ENCODE assay signal across 9 mouse cellular contexts in the genomic region with DNA sequence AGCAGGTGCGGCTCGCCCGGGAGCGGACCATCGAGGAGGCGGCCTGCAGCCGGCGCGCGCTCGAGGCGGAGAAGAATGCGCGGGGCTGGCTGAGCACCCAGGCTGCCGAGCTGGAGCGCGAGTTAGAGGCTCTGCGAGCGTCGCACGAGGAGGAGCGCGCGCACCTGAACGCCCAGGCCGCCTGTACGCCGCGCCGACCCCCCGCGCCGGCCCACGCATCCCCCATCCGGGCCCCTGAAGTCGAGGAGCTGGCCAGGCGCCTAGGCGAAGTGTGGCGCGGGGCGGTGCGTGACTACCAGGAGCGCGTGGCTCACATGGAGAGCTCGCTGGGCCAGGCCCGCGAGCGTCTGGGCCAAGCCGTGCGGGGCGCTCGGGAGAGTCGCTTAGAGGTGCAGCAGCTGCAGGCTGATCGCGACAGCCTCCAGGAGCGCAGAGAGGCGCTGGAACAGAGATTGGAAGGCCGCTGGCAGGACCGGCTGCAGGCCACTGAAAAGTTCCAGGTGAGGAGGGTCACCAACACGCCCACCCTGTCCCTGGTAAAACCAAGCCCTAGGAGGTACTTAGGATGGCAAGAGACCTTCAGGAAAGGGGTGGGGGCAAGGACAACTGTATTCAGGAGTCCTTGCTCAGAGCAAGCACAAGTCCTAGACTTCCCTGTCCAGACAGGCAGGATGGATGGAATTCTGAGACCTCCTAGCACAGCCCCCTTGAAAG. TPM values are rescaled to one million over a fixed set of nuclear protein-coding genes. Genes with fewer than 3 reads are reported as not detected.
A peak's percentile ranks its signal among the peaks of the same experiment; 100 is the strongest.
DNase-seq lines count a peak whose midpoint lies in the region; ATAC-seq and TF ChIP-seq lines count a peak whose summit lies in the region.
"Had no signal": no experiment of that assay in that cellular context is flagged by ENCODE, and none has a peak within 500 bp of the region (broad histone marks: within the 10 kb centered on the region; RNA-seq: fewer than 3 reads in every experiment).

No protein-coding gene starts in this region.

- no peak for TF ChIP-seq CTCF in forebrain, postnatal 0 days (IDR thresholded peaks at IDR 0.05; ENCODE audit: low read depth)
- no peak for TF ChIP-seq CTCF in liver, postnatal 0 days (IDR thresholded peaks at IDR 0.05; ENCODE audit: low read depth)

- peak overlapping the region; percentile 95 for H3K4me2 ChIP-seq in heart, embryonic 11.5 days
- peak overlapping the region; percentile 91 for H3K4me2 ChIP-seq in forebrain, postnatal 0 days (ENCODE audit: low read depth)
- peak overlapping the region; percentile 66 for H3K4me2 ChIP-seq in liver, postnatal 0 days (ENCODE audit: low read depth, low read length)

- peaks cover 39% of the 10 kb centered on the region for H3K4me1 ChIP-seq in heart, embryonic 11.5 days (ENCODE audit: control insufficient read depth, insufficient read depth, low read length)
- peaks cover 7 to 19% of the 10 kb centered on the region in 2 experiments; a peak in 3 of 4 replicates for H3K4me1 ChIP-seq in ES-E14 (ENCODE audit: control insufficient read depth in 2 of 2, insufficient read depth in 2 of 2, low read length in 2 of 2, poor library complexity in 1 of 2)
- 0 out of 2 replicates have a peak, but pooled peaks cover 5% of the 10 kb centered on the region for H3K4me1 ChIP-seq in forebrain, postnatal 0 days (ENCODE audit: insufficient read depth)
- peaks cover 13% of the 10 kb centered on the region for H3K4me1 ChIP-seq in liver, postnatal 0 days (ENCODE audit: insufficient read depth)

- H3K4me3 ChIP-seq in heart, embryonic 11.5 days (ENCODE audit: low read depth, low read length) = peak overlapping the region; percentile 67
- H3K4me3 ChIP-seq in ES-E14 (ENCODE audit: insufficient read depth in 1 of 2, low read depth in 1 of 2, low read length in 2 of 2, poor library complexity in 1 of 2, severe bottlenecking in 1 of 2) = peak overlapping the region; percentile 48 to 68
- H3K4me3 ChIP-seq in forebrain, postnatal 0 days (ENCODE audit: low read depth, low read length) = peak overlapping the region; percentile 51
- H3K4me3 ChIP-seq in liver, postnatal 0 days (ENCODE audit: low read depth, low read length) = peak overlapping the region; percentile 42

- H3K36me3 ChIP-seq in heart, embryonic 11.5 days (ENCODE audit: control insufficient read depth, insufficient read depth, low read length) = peaks cover 6% of the 10 kb centered on the region; the same call in 1 of the 2 replicates
- H3K36me3 ChIP-seq in ES-E14 (ENCODE audit: control insufficient read depth, insufficient read depth, low read length, poor library complexity, severe bottlenecking) = no peaks in the 10 kb centered on the region
- H3K36me3 ChIP-seq in forebrain, postnatal 0 days (ENCODE audit: insufficient read depth) = no peaks in the 10 kb centered on the region
- no peaks in the 10 kb centered on the region for H3K36me3 ChIP-seq in liver, postnatal 0 days (replicated peaks; ENCODE audit: insufficient read depth, low read length)

- no peak for ATAC-seq in heart, embryonic 11.5 days (replicated peaks; ENCODE audit: insufficient number of reproducible peaks, low FRiP score, low TSS enrichment)
- peak; percentile 21; the same call in 1 of the 2 replicates for ATAC-seq in forebrain, postnatal 0 days
- ATAC-seq in liver, postnatal 0 days = no peak; the same call in 1 of the 2 replicates

- H3K9ac ChIP-seq in heart, embryonic 11.5 days (ENCODE audit: low read depth, low read length) = peak overlapping the region; percentile 81
- H3K9ac ChIP-seq in ES-E14 (ENCODE audit: insufficient read depth, low read depth, low read length, poor library complexity, severe bottlenecking) = peak overlapping the region; percentile 73
- H3K9ac ChIP-seq in forebrain, postnatal 0 days = peak overlapping the region; percentile 47
- no peak overlapping the region; the same call in 1 of the 2 replicates for H3K9ac ChIP-seq in liver, postnatal 0 days (replicated peaks)

- no peak for DNase-seq in heart, adult 8-10 months (ENCODE audit: low spot score)
- DNase-seq in ES-E14 (ENCODE audit: low read depth, low spot score) = no peak
- DNase-seq in forebrain, postnatal 0 days = no peak
- no peak for DNase-seq in liver, postnatal 0 days
- no peak for DNase-seq in cerebellum, adult 8-10 months
- no peak for DNase-seq in c-Kit-positive CD71-positive TER-119-positive erythroid progenitor cells, embryonic 14.5 days (ENCODE audit: low spot score)
- no peak for DNase-seq in thymus, postnatal 10 days (ENCODE audit: low spot score in 2 of 2)

- peaks cover 19% of the 10 kb centered on the region for H3K27me3 ChIP-seq in heart, embryonic 11.5 days (ENCODE audit: control insufficient read depth, insufficient read depth, low read length)
- H3K27me3 ChIP-seq in forebrain, postnatal 0 days (ENCODE audit: insufficient read depth, low read length) = 0 out of 2 replicates have a peak, but pooled peaks cover 5% of the 10 kb centered on the region
- H3K27me3 ChIP-seq in liver, postnatal 0 days (ENCODE audit: insufficient read depth, low read length) = peaks cover 56% of the 10 kb centered on the region

- in situ Hi-C loops in ES-E14 (cut with MboI; ENCODE audit: low sequenced_read_pairs in 2 of 2, unreplicated experiment in 2 of 2) = no loop called here

- H3K27ac ChIP-seq in heart, embryonic 11.5 days (ENCODE audit: low read depth, low read length) = peak overlapping the region; percentile 51; the same call in 1 of the 2 replicates
- H3K27ac ChIP-seq in ES-E14 (ENCODE audit: insufficient read depth, low read depth, low read length, poor library complexity, severe bottlenecking) = no peak overlapping the region
- H3K27ac ChIP-seq in forebrain, postnatal 0 days (ENCODE audit: low read depth, low read length) = no peak overlapping the region
- H3K27ac ChIP-seq in liver, postnatal 0 days (ENCODE audit: low read depth) = no peak overlapping the region

- no peaks in the 10 kb centered on the region for H3K9me3 ChIP-seq in heart, embryonic 11.5 days (replicated peaks; ENCODE audit: control insufficient read depth, low read length)
- no peaks in the 10 kb centered on the region for H3K9me3 ChIP-seq in ES-E14 (ENCODE audit: control insufficient read depth, insufficient read depth, low read depth, low read length)
- no peaks in the 10 kb centered on the region for H3K9me3 ChIP-seq in forebrain, postnatal 0 days (ENCODE audit: low read length)
- no peaks in the 10 kb centered on the region for H3K9me3 ChIP-seq in liver, postnatal 0 days (ENCODE audit: low read length)

- no peak for TF ChIP-seq EP300 in liver, postnatal 0 days (IDR thresholded peaks at IDR 0.05; ENCODE audit: low read depth)

- WGBS in heart, embryonic 11.5 days (ENCODE audit: insufficient replicate concordance) = 1% methylated on average over 57 of the region's 60 CpGs
- WGBS in forebrain, postnatal 0 days = 1% methylated on average over 59 of the region's 60 CpGs
- 1% methylated on average over 43 of the region's 60 CpGs for WGBS in liver, postnatal 0 days (ENCODE audit: insufficient replicate concordance)

TF ChIP-seq in ES-E14, 5 proteins besides CTCF, POLR2A, EP300 and RAD21:
- TF ChIP-seq CHD2 (IDR thresholded peaks at IDR 0.05; ENCODE audit: low read depth, low read length) (no peak), MAFK (IDR thresholded peaks at IDR 0.05; ENCODE audit: insufficient read depth, low read depth, low read length) (no peak), HCFC1 (IDR thresholded peaks at IDR 0.05; ENCODE audit: borderline replicate concordance, insufficient read depth, low read length) (no peak), ZC3H11A (IDR thresholded peaks at IDR 0.05; ENCODE audit: borderline replicate concordance, low read depth, low read length) (no peak)

RNA-seq across cellular contexts. Expression of a gene that starts 0.8 kb away (rescaled TPM):
- 11.1 and 15.1 TPM in 2 replicates for polyA plus RNA-seq in heart, embryonic 11.5 days (2014; fragmentation: Nextera tagmentation; extraction: Ambion mirVana)
- total RNA-seq in heart, adult 8-10 months (2022) = 10 to 100 TPM; 10.1 to 25.1 (median 18.9) TPM
- total RNA-seq in ES-E14 (2012; rRNA removed) = 22.3 and 29.4 TPM in 2 replicates
- total RNA-seq in forebrain, postnatal 0 days (2014; rRNA removed) = 32.4 and 39.2 TPM in 2 replicates
- polyA plus RNA-seq in forebrain, postnatal 0 days (2015; fragmentation: Nextera tagmentation; extraction: Ambion mirVana) = 14.5 and 17.9 TPM in 2 replicates
- 0.83 and 0.95 TPM in 2 replicates for polyA plus RNA-seq in liver, postnatal 0 days (2015; fragmentation: Nextera tagmentation; extraction: Ambion mirVana)
- total RNA-seq: MEL had no signal

RNA-seq across cellular contexts. Expression of a gene that starts 23.2 kb away (rescaled TPM):
- 24.1 and 25.1 TPM in 2 replicates for polyA plus RNA-seq in heart, embryonic 11.5 days (2014; fragmentation: Nextera tagmentation; extraction: Ambion mirVana)
- not detected for total RNA-seq in heart, adult 8-10 months (2022)
- 9.4 and 19.7 TPM in 2 replicates for total RNA-seq in ES-E14 (2012; rRNA removed)
- 16.8 and 17.4 TPM in 2 replicates for total RNA-seq in forebrain, postnatal 0 days (2014; rRNA removed)
- polyA plus RNA-seq in forebrain, postnatal 0 days (2015; fragmentation: Nextera tagmentation; extraction: Ambion mirVana) = 24.7 and 28.1 TPM in 2 replicates
- not detected in 2 replicates for polyA plus RNA-seq in liver, postnatal 0 days (2015; fragmentation: Nextera tagmentation; extraction: Ambion mirVana)

RNA-seq across cellular contexts. Expression of a gene that starts 28.4 kb away (rescaled TPM):
- polyA plus RNA-seq in heart, embryonic 11.5 days (2014; fragmentation: Nextera tagmentation; extraction: Ambion mirVana) = not detected in 2 replicates
- total RNA-seq in heart, adult 8-10 months (2022) = under 1 TPM in 3 of 4 experiments, not detected in 1; 0.09 to 0.69 (median 0.27) TPM
- total RNA-seq in ES-E14 (2012; rRNA removed) = 1.4 and 2.6 TPM in 2 replicates
- 140 and 146 TPM in 2 replicates for total RNA-seq in forebrain, postnatal 0 days (2014; rRNA removed)
- polyA plus RNA-seq in forebrain, postnatal 0 days (2015; fragmentation: Nextera tagmentation; extraction: Ambion mirVana) = 99.1 and 133 TPM in 2 replicates
- 0.05 TPM in 1 of 2 replicates, not detected in the other for polyA plus RNA-seq in liver, postnatal 0 days (2015; fragmentation: Nextera tagmentation; extraction: Ambion mirVana)
- total RNA-seq: MEL had no signal

RNA-seq across cellular contexts. Expression of a gene that starts 41.1 kb away (rescaled TPM):
- polyA plus RNA-seq in heart, embryonic 11.5 days (2014; fragmentation: Nextera tagmentation; extraction: Ambion mirVana) = 14.3 and 14.9 TPM in 2 replicates
- 1 to 10 TPM; 4.6 to 6.7 (median 5.3) TPM for total RNA-seq in heart, adult 8-10 months (2022)
- 22.0 and 25.5 TPM in 2 replicates for total RNA-seq in ES-E14 (2012; rRNA removed)
- 19.3 and 31.8 TPM in 2 replicates for total RNA-seq in forebrain, postnatal 0 days (2014; rRNA removed)
- polyA plus RNA-seq in forebrain, postnatal 0 days (2015; fragmentation: Nextera tagmentation; extraction: Ambion mirVana) = 10.9 and 15.6 TPM in 2 replicates
- polyA plus RNA-seq in liver, postnatal 0 days (2015; fragmentation: Nextera tagmentation; extraction: Ambion mirVana) = 4.3 TPM in 2 replicates

RNA-seq across cellular contexts. Expression of a gene that starts 41.5 kb away (rescaled TPM):
- polyA plus RNA-seq in heart, embryonic 11.5 days (2014; fragmentation: Nextera tagmentation; extraction: Ambion mirVana) = 25.0 and 30.2 TPM in 2 replicates
- total RNA-seq in heart, adult 8-10 months (2022) = 1 to 10 TPM; 9.0 to 9.8 (median 9.7) TPM
- total RNA-seq in ES-E14 (2012; rRNA removed) = 33.6 and 40.1 TPM in 2 replicates
- 29.1 and 31.9 TPM in 2 replicates for total RNA-seq in forebrain, postnatal 0 days (2014; rRNA removed)
- polyA plus RNA-seq in forebrain, postnatal 0 days (2015; fragmentation: Nextera tagmentation; extraction: Ambion mirVana) = 16.1 and 19.3 TPM in 2 replicates
- polyA plus RNA-seq in liver, postnatal 0 days (2015; fragmentation: Nextera tagmentation; extraction: Ambion mirVana) = 12.3 and 13.2 TPM in 2 replicates

Comparison
In these comparisons a context has a peak if more than half of its experiments do, and no peak if none do; other contexts are left out.
1. RNA of a gene that starts 23.2 kb away (total RNA-seq): 9.4 to 19.7 TPM in ES-E14 and 16.8 to 17.4 TPM in forebrain, postnatal 0 days; not detected in heart, adult 8-10 months; every median in the first group is over 10 times any median in the second.
2. RNA of a gene that starts 28.4 kb away (total RNA-seq): 140 to 146 TPM in forebrain, postnatal 0 days; 1.4 to 2.6 TPM in ES-E14 and 0.09 to 0.69 TPM in heart, adult 8-10 months; every median in the first group is over 10 times any median in the second.
3. Peak in every context shown above with its lines, with median percentiles within 50 percentile points of each other: H3K4me2 ChIP-seq and H3K4me3 ChIP-seq.